Mouse (Mus musculus): ENCODE measurements around the gene Fam171a2. TPM values are rescaled to one million over a fixed set of nuclear protein-coding genes. Genes with fewer than 3 reads are reported as not detected.
A peak's percentile ranks its signal among the peaks of the same experiment; 100 is the strongest.

Gene Fam171a2
- polyA plus RNA-seq, 2 experiments, result 0.17 to 1.6 TPM

DNA sequence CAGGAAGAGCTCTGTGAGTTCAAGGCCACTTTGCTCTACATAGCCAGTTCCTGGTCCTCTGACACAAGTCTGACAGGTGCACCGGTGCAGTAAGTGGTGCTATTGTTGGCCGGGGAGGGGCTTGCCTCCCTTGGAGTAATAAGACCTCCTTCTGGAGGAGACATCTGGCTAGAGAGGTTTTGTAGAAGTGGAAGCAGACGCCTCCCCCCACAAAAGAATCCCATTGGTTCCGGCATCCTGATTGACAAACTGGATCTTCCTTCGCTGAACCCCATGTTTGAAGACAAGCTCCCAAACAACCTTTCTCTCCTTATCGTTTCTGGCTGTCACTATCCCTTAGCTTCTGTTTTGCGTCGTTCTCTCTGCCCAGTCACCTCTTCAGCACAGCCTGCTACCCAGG lies 845 bp upstream of the Fam171a2 start:
- no peak overlapping the region for H3K4me2 ChIP-seq (ENCODE audit: low read depth)
- 13% methylated on average over 8 of the region's 8 CpGs for WGBS (ENCODE audit: insufficient replicate concordance)
- no peak overlapping the region for H3K9ac ChIP-seq (replicated peaks)
- no peaks in the 10 kb centered on the region for H3K9me3 ChIP-seq (ENCODE audit: control insufficient read depth, low read length)
- H3K36me3 ChIP-seq (replicated peaks; ENCODE audit: control insufficient read depth, insufficient read depth, low read depth), result no peaks in the 10 kb centered on the region
- TF ChIP-seq EP300 (IDR thresholded peaks at IDR 0.05; ENCODE audit: low read depth) (no peak), CTCF (IDR thresholded peaks at IDR 0.05; ENCODE audit: low read depth) (no peak)
- no peak for DNase-seq (ENCODE audit: low read depth in 3 of 3, low spot score in 3 of 3)
- no peaks in the 10 kb centered on the region for H3K4me1 ChIP-seq (replicated peaks; ENCODE audit: control insufficient read depth in 2 of 2, insufficient read depth in 2 of 2, low read length in 1 of 2)
- no peak for ATAC-seq (ENCODE audit: insufficient read depth)
- peaks cover 56% of the 10 kb centered on the region for H3K27me3 ChIP-seq (ENCODE audit: control insufficient read depth, insufficient read depth, low read length)
- H3K4me3 ChIP-seq (ENCODE audit: insufficient read depth in 1 of 2, low read depth in 2 of 2, low read length in 2 of 2), result no peak overlapping the region
- H3K27ac ChIP-seq, result no peak overlapping the region

GRCm38 (mm10) chr11:102446581-102447461 lies 661 bp downstream of the Fam171a2 start:
- 1% methylated on average over 49 of the region's 49 CpGs for WGBS (ENCODE audit: insufficient replicate concordance)
- H3K4me3 ChIP-seq (ENCODE audit: insufficient read depth in 1 of 2, low read depth in 2 of 2, low read length in 2 of 2), result peak overlapping the region; percentile 57 to 60
- ATAC-seq (ENCODE audit: insufficient read depth), result peak; percentile 17; the same call in 1 of the 2 replicates

DNA sequence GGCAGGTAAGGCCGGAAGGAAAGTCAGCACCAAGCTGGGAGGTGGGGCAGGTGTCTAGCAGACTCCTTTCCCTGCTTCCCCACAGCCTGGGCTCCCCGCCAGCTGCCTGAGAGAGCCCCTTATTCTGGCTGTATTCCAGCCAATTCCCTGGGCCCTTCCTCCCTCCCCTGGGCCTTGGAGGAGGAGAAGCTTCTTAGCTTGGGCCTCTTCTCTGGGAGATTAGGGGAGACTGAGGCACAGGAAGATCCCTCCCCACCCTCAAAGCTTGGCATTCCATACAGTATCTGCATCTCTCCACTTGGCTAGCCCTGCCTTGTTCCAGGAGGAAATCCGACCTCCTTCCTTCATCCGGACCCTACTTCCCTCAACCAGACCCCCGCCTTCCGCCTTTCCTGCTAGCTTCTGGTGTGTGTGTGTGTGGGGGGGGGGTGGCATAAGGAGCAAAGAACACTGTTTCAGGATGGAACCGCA lies 1.6 kb downstream of the Fam171a2 start:
- Histone ChIP-seq H3K9ac (replicated peaks) (no peak overlapping the region), H3K4me2 (ENCODE audit: low read depth) (no peak overlapping the region), H3K27ac (no peak overlapping the region), H3K9me3 (ENCODE audit: control insufficient read depth, low read length) (no peaks in the 10 kb centered on the region), H3K4me3 (ENCODE audit: insufficient read depth in 1 of 2, low read depth in 2 of 2, low read length in 2 of 2) (no peak overlapping the region), H3K36me3 (replicated peaks; ENCODE audit: control insufficient read depth, insufficient read depth, low read depth) (no peaks in the 10 kb centered on the region), H3K4me1 (replicated peaks; ENCODE audit: control insufficient read depth in 2 of 2, insufficient read depth in 2 of 2, low read length in 1 of 2) (no peaks in the 10 kb centered on the region), H3K27me3 (ENCODE audit: control insufficient read depth, insufficient read depth, low read length) (peaks cover 54% of the 10 kb centered on the region)
- TF ChIP-seq CTCF (IDR thresholded peaks at IDR 0.05; ENCODE audit: low read depth) (no peak), EP300 (IDR thresholded peaks at IDR 0.05; ENCODE audit: low read depth) (no peak)
- 31% methylated on average over 7 of the region's 7 CpGs for WGBS (ENCODE audit: insufficient replicate concordance)
- ATAC-seq (ENCODE audit: insufficient read depth) (no peak), DNase-seq (ENCODE audit: low read depth in 3 of 3, low spot score in 3 of 3) (no peak)

More at GRCm38 (mm10) chr11:102446581-102447461, 661 bp downstream of the Fam171a2 start:
- peak overlapping the region; percentile 40 for H3K9ac ChIP-seq (replicated peaks)
- H3K27ac ChIP-seq, result no peak overlapping the region
- H3K4me2 ChIP-seq (ENCODE audit: low read depth), result peak overlapping the region; percentile 78
- peaks cover 54% of the 10 kb centered on the region for H3K27me3 ChIP-seq (ENCODE audit: control insufficient read depth, insufficient read depth, low read length)
- no peaks in the 10 kb centered on the region for H3K36me3 ChIP-seq (replicated peaks; ENCODE audit: control insufficient read depth, insufficient read depth, low read depth)
- H3K9me3 ChIP-seq (ENCODE audit: control insufficient read depth, low read length), result no peaks in the 10 kb centered on the region
- no peak for TF ChIP-seq EP300 (IDR thresholded peaks at IDR 0.05; ENCODE audit: low read depth)
- no peak for TF ChIP-seq CTCF (IDR thresholded peaks at IDR 0.05; ENCODE audit: low read depth)
- H3K4me1 ChIP-seq (replicated peaks; ENCODE audit: control insufficient read depth in 2 of 2, insufficient read depth in 2 of 2, low read length in 1 of 2), result no peaks in the 10 kb centered on the region
- DNase-seq (ENCODE audit: low read depth in 3 of 3, low spot score in 3 of 3), result no peak

GRCm38 (mm10) chr11:102445264-102445890 lies 2.1 kb downstream of the Fam171a2 start:
- Histone ChIP-seq H3K4me1 (replicated peaks; ENCODE audit: control insufficient read depth in 2 of 2, insufficient read depth in 2 of 2, low read length in 1 of 2) (no peaks in the 10 kb centered on the region), H3K4me3 (ENCODE audit: insufficient read depth in 1 of 2, low read depth in 2 of 2, low read length in 2 of 2) (no peak overlapping the region), H3K4me2 (ENCODE audit: low read depth) (no peak overlapping the region), H3K27ac (no peak overlapping the region), H3K27me3 (ENCODE audit: control insufficient read depth, insufficient read depth, low read length) (peaks cover 53% of the 10 kb centered on the region), H3K9me3 (ENCODE audit: control insufficient read depth, low read length) (no peaks in the 10 kb centered on the region), H3K36me3 (replicated peaks; ENCODE audit: control insufficient read depth, insufficient read depth, low read depth) (no peaks in the 10 kb centered on the region), H3K9ac (replicated peaks) (no peak overlapping the region)
- TF ChIP-seq EP300 (IDR thresholded peaks at IDR 0.05; ENCODE audit: low read depth) (no peak), CTCF (IDR thresholded peaks at IDR 0.05; ENCODE audit: low read depth) (no peak)
- DNase-seq (ENCODE audit: low read depth in 3 of 3, low spot score in 3 of 3) (no peak), ATAC-seq (ENCODE audit: insufficient read depth) (no peak)
- 51% methylated on average over 10 of the region's 10 CpGs for WGBS (ENCODE audit: insufficient replicate concordance)

- DNase-seq (ENCODE audit: low read depth in 3 of 3, low spot score in 3 of 3) (no peak), ATAC-seq (ENCODE audit: insufficient read depth) (no peak)
- H3K4me1 ChIP-seq (replicated peaks; ENCODE audit: control insufficient read depth in 2 of 2, insufficient read depth in 2 of 2, low read length in 1 of 2), result no peaks in the 10 kb centered on the region
- no peak for TF ChIP-seq CTCF (IDR thresholded peaks at IDR 0.05; ENCODE audit: low read depth)
- TF ChIP-seq EP300 (IDR thresholded peaks at IDR 0.05; ENCODE audit: low read depth), result no peak
- no peak overlapping the region for H3K9ac ChIP-seq (replicated peaks)
- H3K27me3 ChIP-seq (ENCODE audit: control insufficient read depth, insufficient read depth, low read length), result peaks cover 51% of the 10 kb centered on the region
- H3K27ac ChIP-seq, result no peak overlapping the region
- no peaks in the 10 kb centered on the region for H3K36me3 ChIP-seq (replicated peaks; ENCODE audit: control insufficient read depth, insufficient read depth, low read depth)
- H3K4me2 ChIP-seq (ENCODE audit: low read depth), result no peak overlapping the region
- H3K9me3 ChIP-seq (ENCODE audit: control insufficient read depth, low read length), result no peaks in the 10 kb centered on the region
- WGBS (ENCODE audit: insufficient replicate concordance), result 49% methylated on average over 6 of the region's 6 CpGs
- no peak overlapping the region for H3K4me3 ChIP-seq (ENCODE audit: insufficient read depth in 1 of 2, low read depth in 2 of 2, low read length in 2 of 2)
Measured at GRCm38 (mm10) chr11:102444781-102445180, 2.7 kb downstream of the Fam171a2 start.

All from liver, embryonic 14.5 days (tissue).